Mouse (Mus musculus): ENCODE results near the gene Mdp1.

GRCm38 (mm10) chr14:55707397-55707796 is 47.1 kb upstream of the Mdp1 start:
- TF ChIP-seq POLR2A (IDR thresholded peaks at IDR 0.05; ENCODE audit: extremely low read depth, insufficient read depth, low read length) (no peak), CTCF (IDR thresholded peaks at IDR 0.05; ENCODE audit: low read depth, low read length) (no peak)

Measured in liver, adult 2 months (tissue).